Mouse (Mus musculus) WW6 (cell line): ENCODE data around the gene Vps33b.
A peak's percentile ranks its signal among the peaks of the same experiment; 100 is the strongest.
"Not testable (repeated sequence)": the region's sequence is repeated elsewhere in the genome, so short reads cannot be mapped to it uniquely, and the experiment has no call there.

ENCODE experiments used
- DNase-seq: peaks from one replicate; pipeline ENCODE4 v3.0.0-alpha.2; 2013; ENCODE audit warnings: low read depth, low spot score

Gene Vps33b

GRCm38 (mm10) chr7:80318670-80319069 lies 49.2 kb downstream of the Vps33b start:
- no peak for DNase-seq

DNA sequence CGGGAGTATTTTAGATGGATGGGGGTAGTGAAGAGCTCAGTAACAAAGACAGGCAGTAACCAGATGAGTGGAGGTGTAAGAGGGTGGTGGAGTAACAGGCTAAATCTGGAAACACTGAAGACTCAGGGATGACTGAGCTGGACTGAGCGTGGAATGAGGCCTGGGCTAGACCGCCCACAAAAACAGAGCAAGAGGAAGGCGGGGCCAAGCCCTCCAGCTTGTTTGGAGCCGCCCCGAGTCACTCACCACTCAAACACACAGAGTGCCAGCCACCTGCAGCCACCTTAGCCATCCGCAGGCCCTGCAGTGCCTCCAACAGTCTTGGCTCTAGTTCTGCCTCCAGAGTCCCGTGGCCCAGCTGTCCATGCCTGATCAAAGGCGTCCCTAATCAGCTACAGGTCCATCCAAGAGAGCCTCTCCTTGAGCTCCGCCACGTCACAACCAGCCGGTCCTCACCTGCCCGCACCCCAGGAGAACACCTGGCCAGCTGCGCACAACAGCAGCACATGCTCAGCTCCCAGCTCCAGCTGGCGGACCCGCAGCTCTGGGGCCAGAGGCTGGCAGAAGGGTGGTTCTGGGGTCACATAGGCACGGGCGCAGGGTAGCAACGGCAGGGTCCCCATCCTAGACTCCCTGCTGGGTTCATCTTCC lies 50.5 kb downstream of the Vps33b start:
- no peak for DNase-seq

DNA sequence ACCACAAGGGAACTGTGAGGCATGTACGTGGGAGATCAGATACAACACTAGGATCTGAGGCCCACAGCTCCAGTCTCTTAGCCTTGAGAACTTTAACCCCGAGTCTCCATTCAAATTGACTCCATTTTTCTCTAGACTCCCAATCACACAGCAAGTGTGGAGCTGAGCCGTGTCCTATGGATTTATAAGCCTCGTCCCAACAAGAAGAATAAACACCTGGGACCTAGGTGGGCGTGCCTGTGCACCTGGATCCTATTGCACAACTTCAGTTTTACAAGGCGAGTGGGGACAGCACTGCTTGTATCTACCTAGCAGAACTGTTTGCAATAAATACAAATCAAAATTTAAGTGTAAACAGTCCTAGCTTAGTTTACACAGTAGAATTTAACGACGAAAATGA lies 53.9 kb downstream of the Vps33b start:
- DNase-seq, result no peak

DNA sequence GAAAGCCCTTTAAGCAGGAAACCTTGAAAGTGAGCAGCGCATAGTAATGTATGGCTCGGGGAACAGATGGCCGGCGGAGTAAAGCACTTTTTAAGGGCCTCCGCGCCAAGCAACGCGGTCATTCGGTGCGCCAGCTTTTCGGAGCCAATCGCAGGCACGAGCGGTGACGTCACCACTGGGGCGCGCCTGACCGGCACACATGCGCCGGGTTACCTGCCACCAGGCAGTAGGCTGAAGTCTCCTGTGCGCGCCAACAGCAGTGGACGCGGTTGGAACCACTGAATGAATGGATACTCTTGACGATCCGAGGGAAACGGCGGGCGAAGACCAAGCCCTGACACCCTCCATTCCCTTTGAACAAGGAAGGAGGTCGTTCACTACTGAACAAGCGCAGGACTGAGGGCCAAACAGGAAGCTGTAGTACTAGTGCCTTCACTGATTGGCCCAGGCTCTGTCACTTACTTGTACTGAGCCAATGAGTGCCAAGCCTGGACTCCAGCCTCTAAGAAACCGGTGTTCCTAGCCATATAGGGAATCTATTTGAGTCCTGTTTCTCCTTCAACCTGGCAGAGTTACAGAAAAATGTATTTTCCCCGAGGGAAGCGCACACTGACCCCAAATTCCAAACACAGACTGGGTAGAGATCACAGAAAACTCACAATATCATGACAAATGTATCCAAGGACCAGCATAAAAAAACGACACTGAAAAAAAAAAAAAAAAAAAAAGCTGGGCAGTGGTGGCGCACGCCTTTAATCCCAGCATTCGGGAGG lies 54.8 kb downstream of the Vps33b start, which contains the start of gene Rccd1:
Gene Rccd1 (minus strand): TSS at position 412 of the 773 bp plus-strand sequence.
- peak; percentile 83 for DNase-seq

DNA sequence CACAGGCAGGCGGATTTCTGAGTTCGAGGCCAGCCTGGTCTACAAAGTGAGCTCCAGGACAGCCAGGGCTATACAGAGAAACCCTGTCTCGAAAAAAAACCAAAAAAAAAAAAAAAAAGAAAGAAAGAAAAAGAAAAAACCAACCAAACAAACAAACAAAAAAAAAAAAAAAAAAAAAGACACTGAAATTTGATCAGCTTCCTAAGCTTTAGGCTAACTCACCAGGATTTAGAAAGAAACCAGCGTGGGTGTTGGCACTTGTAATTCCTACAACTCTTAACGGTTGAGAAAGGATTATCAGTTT lies 55.3 kb downstream of the Vps33b start:
- not testable (repeated sequence) for DNase-seq

DNA sequence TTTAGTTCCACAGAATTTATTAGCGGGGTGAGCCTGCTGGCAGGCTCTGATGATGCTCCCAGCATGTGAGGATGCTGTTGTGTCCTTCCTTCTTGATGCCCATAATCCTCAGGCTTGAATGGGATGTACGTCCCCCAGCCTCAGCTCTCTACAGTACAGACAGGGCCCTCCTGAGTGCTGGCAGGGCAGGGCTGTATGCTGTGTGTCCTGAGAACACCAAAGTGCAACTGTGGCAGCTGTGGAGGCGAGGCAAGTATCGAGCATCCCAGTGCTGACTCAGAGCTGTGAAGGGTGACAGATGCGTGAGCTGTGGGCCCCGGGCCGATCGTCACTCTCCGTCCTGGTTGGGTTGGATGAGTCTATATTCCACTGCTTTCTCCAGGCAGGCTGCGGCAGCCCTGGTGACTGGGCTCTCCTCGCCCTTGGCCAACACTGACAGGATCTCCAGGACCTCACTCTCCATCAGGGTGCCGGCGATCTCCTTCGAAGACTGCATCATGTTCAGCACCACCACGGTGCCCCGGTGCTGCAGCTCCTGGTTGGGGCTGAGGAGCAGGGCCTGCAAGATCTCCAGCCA lies 55.9 kb downstream of the Vps33b start:
- no peak for DNase-seq

GRCm38 (mm10) chr7:80326076-80326475 lies 56.6 kb downstream of the Vps33b start:
- no peak for DNase-seq

DNA sequence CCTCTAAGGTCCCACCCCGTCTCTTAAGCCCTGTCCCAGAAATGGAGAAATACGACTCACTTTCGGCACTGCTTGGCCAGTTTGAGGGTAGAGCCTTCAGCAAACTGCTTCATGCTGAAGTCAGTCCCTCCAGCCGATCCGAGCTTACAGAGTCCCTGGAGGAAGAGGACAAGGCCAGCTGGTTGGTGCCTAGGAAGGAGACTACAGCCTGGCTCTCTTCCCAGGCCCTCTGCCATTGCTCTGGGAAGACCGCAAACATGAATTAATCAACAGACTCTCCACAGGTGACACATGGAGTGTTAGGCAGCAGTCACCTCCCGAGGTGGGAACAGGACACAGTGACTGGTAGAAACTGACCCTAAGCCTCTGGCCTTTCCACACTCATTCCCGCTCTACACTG lies 60.8 kb downstream of the Vps33b start:
- DNase-seq, result no peak

DNA sequence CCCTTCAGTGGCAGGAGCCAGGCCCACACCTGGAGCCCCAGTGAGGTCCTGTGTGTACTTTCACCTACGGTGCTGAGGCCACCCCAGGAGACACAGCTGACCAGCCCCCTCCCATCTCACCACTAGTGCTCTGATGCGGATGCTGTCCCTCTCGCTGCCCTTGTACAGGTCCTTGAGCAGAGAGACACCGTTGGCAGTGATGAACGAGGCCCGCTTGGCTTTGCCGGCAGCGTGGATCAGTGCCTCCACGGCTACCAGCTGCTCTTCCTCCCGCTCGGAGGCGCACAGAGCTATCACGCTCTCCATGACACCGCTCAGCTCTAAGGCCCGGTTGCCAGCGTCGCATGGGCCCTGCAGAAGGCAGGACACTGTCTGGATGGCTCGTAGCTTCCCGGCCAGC lies 62.0 kb downstream of the Vps33b start:
- no peak for DNase-seq

DNA sequence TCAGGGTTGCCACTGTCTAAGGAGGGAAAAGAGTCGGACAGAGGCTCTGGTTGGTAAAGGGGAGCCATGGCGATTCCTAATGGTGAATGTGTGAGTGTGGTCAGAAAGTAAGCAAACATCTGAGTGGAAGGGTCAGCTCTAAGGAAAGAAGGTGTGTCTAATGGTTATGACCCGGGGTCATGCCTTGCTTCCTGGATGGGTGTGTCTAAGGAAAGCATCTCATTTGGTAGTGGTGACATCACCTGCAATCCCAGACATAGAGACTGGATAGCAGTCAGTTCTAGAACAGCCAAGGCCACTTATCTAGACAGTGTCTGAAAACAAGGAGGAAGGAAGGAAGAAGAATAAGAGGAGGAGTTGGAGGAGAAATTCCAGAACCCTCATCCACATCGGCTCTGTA lies 65.4 kb downstream of the Vps33b start:
- DNase-seq, result no peak

DNA sequence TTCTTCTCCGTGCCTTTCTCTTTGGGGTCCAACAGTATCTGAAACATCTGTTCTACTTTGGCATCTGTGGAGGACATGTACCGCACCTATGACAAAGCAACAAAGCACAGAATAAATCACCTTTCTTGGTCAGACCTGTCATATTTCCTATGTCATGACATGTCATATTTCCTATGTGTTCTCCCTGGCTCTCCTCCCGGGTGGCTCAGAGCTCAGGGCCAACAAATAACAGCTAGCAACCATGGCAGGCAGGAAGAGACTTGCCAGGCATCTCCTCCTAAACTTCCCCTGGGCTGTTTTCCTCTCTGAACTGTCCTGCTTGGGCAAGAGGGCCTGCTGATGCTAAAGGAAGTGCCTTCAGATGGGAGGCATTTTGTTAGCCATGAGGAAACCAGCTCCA lies 67.5 kb downstream of the Vps33b start:
- DNase-seq, result no peak

DNA sequence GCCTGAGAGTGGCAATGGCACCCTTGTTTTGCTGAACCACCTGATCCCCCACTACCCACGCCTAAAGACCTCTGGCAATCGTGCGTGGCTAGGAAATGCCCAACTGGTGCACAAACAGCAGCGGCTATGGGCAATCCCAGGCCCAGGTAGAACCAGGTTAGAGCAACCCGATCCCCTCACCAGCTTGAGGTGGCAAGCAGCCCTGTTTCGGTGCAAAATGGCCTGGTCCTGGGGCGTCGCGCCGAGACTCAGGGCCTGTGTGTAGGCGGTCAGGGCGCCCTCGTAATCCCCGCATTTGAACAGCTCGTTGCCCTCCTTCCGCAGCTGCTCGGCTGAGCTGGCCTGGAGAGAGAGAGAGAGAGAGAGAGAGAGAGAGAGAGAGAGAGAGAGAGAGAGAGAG lies 69.9 kb downstream of the Vps33b start:
- no peak for DNase-seq

- peak; percentile 91 for DNase-seq
Measured at GRCm38 (mm10) chr7:80339793-80340628, 70.6 kb downstream of the Vps33b start.

DNA sequence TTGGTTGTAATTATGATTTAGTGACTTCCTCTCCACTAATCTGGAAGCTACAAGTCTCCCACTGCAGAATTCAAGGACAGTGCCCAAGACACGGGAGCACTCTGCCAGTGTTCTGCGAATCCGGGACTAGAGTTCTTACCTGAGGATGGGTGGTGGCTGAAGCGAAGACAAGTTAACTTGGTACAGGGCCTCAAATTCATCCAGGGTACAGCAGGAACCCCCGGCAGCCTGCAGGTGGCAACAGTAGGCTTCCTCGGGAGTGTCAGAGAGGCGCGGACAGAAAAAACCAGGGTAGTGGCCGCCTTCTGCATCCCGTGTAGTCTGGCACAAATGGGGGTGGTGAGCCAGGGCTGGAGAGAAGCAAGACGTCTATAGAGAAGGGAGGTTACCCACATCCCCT lies 71.3 kb downstream of the Vps33b start, which contains the start of gene Unc45a:
Gene Unc45a (minus strand): TSS at position 213 of the 400 bp plus-strand sequence.
- no peak for DNase-seq
